Mouse (Mus musculus) large intestine, adult 2 months (tissue): ENCODE data around the gene Etv6. TPM values are rescaled to one million over a fixed set of nuclear protein-coding genes. Genes with fewer than 3 reads are reported as not detected.

Source experiments
- DNase-seq: peaks from one replicate; pipeline ENCODE4 v3.0.0-alpha.2; 2012; ENCODE audit warnings: low read depth, low spot score
- WGBS: fragments of 180-500 bp; shearing (Covaris S2); methylation state at CpG from one replicate; pipeline ENCODE4 v1.1.7; 2018; 5-methylcytosine and 5-hydroxymethylcytosine counted together
- polyA plus RNA-seq: library from polyadenylated mRNA; depleted of rRNA; stranded (reverse); fragments of >200 nt; gene quantifications from 2 replicates; pipeline ENCODE4 v1.2.3, GENCODE M21; 2012

Gene Etv6
- polyA plus RNA-seq, 1 experiment, result 15.4 TPM

DNA sequence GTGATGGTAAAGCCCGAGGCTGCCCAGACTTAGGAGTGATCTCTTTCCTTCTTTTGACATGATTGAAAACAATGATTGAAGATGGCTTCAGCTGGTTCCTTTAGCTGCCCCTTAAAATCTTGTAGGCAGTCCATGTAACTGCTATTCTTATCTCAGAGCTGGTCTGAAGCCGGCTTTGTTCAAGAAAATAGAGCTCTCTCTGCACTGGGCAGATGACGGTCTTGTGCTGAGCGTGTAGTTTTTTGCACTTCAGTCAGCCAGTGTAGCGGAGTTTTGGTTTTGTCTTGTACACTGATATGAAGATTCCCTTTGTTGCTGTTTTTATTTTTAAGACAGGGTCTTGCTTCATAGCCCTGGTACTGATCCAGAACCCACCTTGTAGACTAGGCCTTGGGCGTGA is 117.0 kb downstream of the Etv6 start:
- no peak for DNase-seq
- WGBS, result 85% methylated on average over 6 of the region's 6 CpGs

DNA sequence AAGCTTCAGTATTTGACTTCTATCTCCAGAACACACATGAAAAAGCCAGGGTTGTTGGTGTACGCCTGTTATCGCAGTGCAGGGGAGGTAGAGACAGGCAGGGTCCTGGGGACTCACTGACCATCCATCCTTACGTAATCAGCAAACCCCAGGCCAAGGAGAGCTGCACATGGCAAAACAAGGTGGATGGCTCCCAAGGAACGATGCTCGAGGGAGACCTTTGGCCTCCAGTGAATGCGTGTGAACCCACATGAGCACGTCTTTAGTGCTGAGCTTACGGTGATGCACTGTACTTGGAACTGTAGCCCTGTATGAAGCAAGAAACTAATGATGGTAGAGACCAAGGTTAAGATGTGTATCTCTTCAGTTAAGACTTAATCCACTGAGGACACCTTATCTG is 119.2 kb downstream of the Etv6 start:
- DNase-seq, result no peak
- 81% methylated on average over 8 of the region's 8 CpGs for WGBS

DNA sequence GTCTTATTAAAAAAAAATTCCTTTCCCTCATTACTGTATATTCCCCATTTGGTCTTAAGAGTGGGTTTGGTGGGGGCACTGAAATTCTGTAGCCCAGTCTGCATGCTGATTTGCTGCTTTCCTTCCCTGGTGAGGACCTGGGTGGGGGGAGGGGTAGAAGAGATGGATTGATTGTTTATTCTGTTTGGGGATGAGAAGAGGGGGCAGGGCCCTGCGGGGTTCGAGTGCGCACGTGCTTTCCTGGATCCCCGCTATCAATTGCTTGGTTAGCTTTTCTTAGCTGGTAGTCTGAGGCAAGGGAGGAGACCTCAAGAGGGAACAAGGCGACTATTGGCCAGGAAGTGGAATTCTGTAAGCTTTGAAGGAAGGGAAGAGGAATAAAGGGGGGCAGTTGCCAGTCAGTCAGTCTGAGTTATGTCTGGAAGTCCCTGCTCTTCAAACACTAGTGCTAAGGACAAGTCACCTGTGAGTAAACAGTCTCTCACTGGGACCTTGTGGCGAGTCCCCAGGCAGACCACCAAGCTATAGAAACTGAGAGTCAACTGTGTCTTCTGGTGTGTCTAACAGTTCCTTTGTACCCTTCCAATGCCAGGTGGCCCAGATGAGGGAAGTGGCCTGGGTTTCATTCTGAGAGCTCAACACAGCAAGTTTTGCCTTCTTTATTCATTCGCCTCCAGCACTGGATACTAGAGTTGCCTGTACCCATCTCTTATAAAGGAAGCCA is 120.6 kb downstream of the Etv6 start:
- WGBS, result 80% methylated on average over 8 of the region's 8 CpGs
- DNase-seq, result no peak

DNA sequence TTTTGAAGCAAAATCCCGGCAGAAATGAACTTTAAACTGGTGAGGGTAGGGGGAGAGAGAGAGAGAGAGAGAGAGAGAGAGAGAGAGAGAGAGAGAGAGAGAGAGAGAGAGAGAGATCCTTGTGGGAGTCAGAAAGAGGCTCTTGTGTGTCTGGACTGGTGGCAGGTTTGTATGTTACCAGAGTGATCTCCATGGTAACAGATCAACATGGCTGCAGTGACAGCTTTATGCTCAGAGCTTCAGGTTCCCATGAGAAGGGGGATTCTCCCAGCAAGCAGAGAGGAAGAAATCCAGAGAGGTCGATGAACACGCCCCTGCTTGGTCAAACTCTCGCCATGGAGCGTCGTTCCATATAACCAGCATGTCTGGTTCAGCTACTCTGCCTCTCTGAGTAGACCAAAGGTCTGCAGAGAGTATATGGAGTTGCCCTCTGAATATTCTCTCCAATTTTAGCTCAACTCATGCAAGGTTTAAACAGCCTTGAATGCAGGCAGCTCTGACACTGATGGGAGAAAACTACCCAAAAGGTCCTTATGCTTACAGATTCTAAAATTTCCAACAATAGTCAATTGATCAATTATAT is 122.1 kb downstream of the Etv6 start:
- 14% methylated on average over 6 of the region's 6 CpGs for WGBS
- no peak for DNase-seq

DNA sequence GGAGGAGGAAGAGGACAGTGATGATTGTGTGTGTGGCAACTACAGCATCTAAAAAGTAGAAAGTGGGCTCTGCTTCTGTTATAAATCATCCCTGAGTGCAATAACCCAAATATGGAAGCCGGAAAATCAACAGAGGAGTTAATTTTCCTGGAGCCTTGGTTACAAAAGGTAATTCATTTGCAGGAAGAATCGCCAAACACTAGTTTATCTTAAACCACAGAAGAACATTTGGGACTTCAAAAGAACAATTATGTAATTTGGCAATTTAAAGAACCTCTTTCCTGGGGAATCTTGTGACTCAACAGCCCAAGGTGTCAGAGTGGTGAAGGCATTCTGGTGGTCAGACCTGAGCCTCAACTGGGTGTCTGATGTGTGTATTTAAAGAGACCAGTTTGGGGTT is 122.7 kb downstream of the Etv6 start:
- WGBS, result 19% methylated on average over 2 of the region's 2 CpGs
- DNase-seq, result no peak

DNA sequence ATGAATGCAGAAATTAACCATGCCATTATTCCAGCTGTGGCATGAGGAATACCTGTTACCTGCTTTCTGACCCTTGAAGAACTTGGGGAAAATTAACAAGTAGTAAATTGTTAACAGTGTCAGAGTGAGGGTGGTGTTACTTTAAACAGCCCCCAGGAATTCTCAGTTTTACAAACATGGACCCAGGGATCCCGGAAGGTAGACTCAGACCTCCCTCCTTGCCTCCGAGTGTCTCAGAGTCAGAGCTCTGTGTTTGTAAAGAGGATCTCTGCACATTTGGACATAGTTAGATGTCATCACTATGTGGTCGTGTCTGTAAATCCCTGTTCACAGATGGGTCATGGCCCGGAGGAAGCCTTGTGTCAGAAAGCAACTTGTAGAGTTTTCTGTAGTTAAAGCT is 124.2 kb downstream of the Etv6 start:
- 70% methylated on average over 4 of the region's 4 CpGs for WGBS
- no peak for DNase-seq

DNA sequence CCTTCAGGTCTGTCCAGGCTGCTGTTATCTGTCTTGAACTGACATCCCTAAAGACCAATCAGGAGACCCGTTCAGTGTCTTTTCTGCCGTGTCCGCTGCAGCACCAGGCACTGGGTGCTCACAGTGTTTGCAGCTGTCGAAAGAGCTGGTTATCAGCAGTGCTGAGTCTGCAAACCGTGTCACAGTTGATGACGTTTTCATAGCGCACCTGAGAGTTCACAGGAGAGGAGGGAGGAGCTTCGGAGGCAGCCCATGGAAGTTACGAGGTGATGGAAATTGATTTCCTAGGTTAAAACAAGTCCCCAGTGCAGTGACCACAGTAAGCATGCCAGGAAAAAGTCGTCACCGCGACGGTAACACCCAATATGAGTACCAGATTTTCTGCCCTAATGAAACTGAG is 125.5 kb downstream of the Etv6 start:
- no peak for DNase-seq
- WGBS, result 65% methylated on average over 13 of the region's 13 CpGs

DNA sequence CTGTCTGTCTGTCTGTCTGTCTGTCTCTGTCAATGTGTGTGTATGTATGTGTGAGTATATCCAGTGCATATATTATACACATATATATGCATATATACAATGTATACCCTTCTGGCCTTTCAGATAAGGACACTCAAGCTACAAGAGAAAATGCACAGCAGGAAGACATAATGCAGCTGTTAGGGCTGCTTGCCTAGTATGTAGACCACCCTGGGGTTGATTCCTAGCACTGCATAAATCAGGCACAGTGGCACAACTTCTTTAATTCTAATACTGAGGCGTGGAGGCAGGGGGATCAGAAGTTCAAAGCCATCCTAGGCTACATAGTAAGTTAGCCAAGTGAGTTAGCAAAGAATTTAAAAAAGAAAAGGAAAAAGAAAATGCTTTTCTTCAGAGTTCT is 127.8 kb downstream of the Etv6 start:
- no peak for DNase-seq
- 94% methylated on average over 1 of the region's 1 CpGs for WGBS

DNA sequence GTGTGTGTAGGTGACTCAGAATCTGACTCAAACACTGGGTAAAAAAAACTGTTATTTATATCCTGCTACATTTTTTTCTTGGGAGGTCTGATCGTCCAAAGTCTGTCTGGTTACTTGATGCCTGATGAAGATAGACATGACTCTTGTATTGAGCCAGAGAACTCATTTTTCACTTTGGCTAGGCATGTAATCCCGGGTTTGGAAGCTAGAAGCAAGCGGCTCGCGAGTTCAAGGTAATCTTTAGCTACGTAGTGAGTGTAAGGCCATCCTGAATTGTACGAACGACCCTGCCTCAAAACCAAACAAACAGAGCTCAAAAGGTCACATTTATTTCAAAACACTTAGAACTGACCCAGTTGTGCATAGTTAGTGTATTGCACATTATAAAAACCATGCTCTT is 128.9 kb downstream of the Etv6 start:
- DNase-seq, result no peak
- 59% methylated on average over 8 of the region's 8 CpGs for WGBS

DNA sequence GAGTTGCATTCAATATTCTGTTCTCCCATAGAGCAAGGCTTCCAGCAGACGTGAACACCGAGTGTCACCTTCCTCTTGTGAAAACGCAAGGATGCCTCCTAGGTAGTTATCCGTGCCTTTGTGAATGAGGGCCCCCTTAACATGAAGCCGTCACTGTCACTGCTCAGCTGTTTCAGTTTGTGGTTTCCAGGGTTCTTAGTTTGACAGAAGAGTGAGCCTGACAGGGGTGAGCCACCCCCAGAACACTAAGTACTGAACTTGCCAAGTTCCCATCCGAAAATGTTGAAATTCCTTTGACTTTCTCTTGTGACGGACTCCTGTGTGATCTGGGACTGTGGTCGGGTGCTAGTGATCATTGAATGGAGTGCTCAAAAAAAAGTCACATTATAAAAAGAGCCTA is 129.5 kb downstream of the Etv6 start:
- DNase-seq, result no peak
- WGBS, result 84% methylated on average over 8 of the region's 8 CpGs

DNA sequence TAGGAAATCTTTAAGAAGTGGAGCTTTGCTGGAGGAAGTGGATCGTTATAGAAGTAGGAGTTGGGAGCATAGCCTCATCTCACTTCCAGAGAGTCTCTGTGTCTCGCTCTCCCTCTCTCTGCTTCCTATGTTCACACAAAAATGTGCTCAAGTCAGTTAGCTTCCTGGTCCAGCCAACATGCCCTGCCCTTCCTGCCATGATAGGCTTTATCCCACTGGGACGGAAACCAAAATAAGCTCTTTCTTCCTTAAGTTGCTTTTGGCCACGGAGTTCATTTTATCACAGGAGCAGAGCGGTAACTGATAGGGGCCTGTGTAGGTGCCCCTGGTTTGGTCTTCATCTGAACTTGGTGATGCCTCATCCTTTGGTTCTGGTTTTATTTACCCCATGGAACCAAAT is 132.5 kb downstream of the Etv6 start:
- 69% methylated on average over 5 of the region's 5 CpGs for WGBS
- no peak for DNase-seq

DNA sequence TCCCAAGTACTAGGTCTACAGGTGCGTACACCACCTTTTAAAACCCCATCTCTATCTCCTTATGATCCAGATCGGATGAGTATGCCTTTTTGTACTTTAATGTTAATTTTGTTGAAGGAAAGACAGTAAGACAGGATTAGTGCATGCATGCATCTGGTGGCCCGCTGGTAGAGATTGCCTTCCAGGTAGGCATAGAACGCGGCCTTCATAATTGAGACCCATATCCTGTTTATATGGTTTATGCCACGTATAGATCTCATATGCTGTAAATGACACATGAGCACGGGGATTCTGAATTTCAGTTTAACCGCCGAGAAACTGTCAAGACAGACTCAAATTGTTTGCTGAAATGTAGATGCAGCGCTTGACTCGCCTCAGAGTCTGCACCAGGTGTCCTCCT is 133.3 kb downstream of the Etv6 start:
- DNase-seq, result no peak

DNA sequence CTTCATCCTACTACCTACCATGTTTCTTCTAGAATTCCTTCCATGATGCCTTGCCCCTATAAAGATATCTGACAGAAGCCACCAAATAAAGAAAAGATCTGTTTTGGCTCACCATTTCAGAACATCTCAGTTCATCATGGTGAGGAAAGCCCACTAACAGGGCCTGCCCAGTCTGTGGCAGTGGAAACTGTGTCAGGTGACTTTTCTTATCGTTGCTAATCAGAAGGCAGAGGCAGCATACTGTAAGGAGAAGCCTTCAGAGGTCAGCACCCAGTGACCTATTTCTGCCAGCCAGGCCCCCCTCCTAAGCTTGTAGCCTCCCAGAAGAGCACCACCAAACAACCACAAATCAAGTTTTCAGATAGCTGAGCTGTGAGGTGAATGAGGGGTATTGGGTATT is 135.7 kb downstream of the Etv6 start:
- DNase-seq, result no peak
- WGBS, result 60% methylated on average over 1 of the region's 1 CpGs

More for the DNA sequence above, 133.3 kb downstream of the Etv6 start:
- 91% methylated on average over 11 of the region's 11 CpGs for WGBS

DNA sequence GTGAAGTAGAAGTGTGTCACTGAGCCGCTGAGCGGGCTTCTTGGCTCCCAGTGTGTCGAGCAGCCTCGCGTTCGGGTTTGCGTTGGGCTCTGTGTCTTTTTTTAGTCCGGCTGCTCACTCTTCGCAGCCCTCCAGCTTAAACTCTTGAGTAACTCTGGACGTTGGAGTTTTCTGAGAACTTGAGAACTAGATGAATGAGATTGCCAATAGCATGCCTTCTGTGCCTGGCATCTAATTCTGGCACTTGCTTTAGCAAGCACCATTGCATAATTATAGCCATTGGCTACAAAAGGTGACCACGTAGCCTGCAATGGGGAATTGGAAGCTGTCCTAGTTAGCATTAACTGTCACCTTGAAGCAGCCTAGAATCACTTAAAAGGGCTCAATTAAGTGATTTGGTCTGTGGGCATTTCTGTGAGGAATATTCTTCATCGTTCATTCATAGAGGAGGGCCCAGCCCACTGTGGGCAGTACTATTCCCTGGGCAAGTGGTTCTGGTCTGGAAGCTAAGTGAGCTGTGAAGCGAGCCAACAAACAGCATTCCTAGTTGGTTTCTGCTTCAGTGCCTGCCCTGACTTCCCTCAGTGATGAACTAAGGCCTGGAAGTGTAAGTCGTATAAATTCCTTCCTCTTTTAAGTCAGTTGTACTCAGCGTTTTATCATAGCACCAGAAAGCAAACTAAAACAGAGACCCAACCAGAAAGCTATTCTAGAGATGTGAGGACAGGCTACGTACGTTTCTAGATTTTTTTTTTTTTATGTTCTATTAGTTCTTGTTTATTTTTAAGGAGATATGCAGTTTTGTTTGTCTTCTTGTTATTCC is 136.6 kb downstream of the Etv6 start:
- 84% methylated on average over 17 of the region's 17 CpGs for WGBS
- DNase-seq, result no peak

DNA sequence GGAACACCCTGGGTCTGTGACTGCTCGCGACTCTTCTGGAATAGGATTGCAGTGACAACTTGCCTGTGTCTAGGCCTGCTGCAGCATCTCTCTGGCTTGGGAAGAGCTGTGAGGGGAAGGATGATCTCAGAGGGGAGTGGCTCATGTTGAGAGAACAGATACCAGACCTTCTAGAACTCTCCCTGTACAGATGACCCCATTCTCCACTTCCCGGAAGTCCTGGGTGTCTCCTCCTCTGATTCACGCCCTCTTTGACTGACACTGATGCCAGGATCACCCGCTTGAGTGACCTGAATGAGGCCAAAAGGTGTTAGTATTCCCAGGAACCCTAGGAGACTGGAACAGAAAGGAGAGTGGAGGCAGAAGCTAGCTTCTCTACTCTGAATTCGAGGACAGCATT is 137.9 kb downstream of the Etv6 start:
- DNase-seq, result no peak
- WGBS, result 49% methylated on average over 6 of the region's 6 CpGs

DNA sequence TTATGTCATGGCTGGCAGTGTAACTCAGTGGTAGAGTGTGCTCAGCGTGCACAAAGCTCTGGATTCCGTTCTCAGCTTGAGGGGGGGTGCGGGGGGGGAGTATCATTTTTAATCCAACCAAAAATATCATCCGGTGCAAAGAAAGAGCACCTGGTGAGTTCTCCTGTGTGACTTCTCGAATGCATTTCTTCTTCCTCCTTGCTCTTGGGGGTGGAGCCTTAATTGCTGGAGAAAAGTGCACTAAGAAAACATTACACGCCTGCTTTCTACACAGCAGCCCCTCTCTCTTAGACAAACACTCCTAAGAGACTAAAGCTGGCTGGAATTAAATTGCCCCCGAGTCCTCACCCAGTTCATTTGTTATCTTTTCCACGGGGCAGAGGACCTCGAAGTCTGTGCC is 139.6 kb downstream of the Etv6 start:
- 18% methylated on average over 9 of the region's 9 CpGs for WGBS
- DNase-seq, result no peak

DNA sequence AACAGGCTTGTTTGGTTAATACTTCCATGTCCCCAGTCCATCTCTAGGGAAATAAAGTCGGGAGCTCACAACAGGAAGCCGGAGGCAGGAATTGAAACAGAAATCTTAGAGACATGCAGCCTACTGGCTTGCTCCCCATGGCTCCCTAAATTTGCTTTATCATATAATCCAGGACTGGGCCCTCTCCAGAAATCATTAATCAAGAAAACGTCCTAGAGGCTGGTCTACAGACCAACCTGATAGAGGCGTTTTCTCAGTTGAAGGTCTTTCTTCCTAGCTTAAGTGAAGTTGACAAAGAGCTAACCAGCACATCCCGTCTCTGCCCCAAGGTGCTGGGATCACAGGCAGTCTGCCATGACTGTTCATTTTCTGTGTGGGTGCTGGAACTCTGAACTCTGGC is 141.7 kb downstream of the Etv6 start:
- WGBS, result 63% methylated on average over 5 of the region's 5 CpGs
- DNase-seq, result no peak

DNA sequence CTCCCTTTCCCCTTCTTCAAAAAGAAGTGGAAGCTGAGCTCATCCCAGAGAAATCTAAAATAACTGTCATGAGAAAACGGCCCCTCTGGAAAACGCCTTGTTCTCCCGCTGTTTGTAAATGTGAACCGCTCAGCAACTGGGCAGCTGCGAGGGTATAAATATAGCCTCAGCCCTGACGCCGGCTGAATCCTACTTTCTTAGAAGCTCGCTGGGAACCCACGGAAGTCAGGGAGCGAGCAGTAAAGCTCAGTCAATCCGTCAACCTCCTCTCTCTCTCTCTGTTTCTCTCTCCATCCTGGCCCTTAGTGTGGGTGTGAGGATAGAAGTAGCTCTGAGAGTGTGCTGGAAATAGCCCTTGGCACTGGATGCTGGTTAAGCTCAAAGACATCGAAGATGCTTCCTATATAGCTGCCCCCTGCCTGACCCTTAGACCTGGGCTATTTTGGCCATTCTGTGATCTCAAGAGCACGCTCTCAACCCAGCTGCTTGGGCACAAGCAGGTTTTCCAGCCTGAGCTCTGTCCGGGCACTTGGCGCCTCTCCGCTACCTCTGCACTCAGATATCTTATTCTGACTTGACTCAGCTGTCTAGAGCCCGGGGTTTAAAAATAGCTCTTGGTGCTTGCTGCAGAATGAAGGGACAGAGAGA is 146.9 kb downstream of the Etv6 start:
- DNase-seq, result no peak
- WGBS, result 74% methylated on average over 17 of the region's 17 CpGs

DNA sequence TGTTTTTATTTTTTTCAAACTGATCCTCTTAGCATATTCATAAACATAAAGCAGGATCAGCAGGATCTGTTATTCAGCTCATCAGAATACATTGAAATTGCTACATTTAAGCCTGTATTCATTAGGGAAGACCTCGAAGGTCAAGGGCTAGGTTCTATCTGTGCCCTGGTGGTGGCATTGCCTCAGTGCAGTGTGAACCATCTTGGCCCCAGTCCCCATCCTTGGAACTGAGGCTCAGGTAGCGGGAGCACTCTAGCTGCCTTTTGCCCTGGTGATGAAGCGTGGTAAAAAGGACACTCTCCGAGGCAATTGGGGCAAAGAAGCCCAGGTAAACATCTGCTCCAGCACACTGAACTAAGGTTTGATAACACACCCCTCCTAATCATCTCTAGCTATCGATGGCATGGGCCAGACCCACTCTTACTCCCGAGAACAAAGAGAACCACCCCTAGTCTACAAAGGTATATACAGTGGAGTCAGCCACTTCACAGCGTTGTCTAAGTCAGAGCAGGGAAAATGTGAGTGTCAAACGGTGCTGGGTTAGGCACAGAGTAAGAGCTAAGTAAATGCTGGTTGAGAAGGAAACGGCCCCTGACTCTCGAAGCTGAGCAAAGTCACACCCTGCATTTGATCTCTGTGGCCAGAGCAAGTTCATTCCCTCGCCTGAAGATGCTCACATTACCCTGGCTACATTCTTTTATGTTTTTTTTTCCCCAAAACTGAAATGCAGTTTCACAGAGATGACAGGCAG is 148.3 kb downstream of the Etv6 start:
- no peak for DNase-seq
- WGBS, result 58% methylated on average over 11 of the region's 11 CpGs
